Mouse (Mus musculus) kidney, postnatal 10 days (tissue): Measurements from ENCODE around the gene Hs2st1.

Experiments used
- DNase-seq: peaks from one replicate; pipeline ENCODE4 v3.0.0; 2021; ENCODE audit warnings: mixed read lengths

The Hs2st1 gene

DNA sequence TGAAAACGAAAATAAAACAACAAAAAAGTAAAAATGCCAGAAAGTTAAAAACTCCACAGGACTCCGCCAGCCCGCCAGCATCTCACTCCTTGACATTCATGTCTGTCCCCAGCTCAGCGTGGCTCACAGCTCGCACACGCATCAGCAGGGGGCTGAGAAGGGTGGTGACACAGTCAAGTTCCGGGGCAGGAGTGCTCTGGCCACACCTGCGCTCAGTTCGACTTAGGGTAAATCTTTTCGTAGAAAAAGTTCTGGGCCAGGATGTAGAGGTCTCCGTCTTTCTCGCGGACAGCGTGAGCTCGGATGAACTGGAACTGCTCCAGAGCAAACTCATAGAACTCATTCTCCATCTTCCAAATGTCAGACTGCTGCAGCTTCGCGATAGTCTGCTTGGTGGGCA lies 135.7 kb downstream of the Hs2st1 start:
- DNase-seq = no peak

DNA sequence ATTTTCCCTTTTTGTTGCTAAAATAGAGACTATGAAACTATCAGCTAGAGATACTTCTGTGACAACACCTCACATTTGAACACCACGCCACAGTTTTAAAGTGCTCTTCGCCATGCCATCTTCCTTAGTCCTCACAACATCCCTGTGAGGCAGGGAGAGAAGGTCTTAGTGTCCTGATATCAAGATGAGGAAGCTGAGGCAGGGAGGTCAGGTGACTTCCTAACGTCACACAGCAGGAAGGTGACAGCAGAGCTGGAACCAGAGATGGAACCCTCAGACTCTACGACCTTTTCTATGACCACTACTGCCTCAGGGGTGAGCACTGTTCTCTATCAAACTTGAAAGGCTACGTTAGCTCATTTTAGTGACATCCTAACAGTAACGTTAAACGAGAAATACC lies 136.9 kb downstream of the Hs2st1 start:
- no peak for DNase-seq

GRCm38 (mm10) chr3:144432143-144432577 lies 137.8 kb downstream of the Hs2st1 start:
- DNase-seq = no peak

GRCm38 (mm10) chr3:144428514-144429431 lies 141.2 kb downstream of the Hs2st1 start:
- DNase-seq = peak; percentile 26

GRCm38 (mm10) chr3:144425041-144425448 lies 144.9 kb downstream of the Hs2st1 start:
- peak; percentile 47 for DNase-seq

- DNase-seq = no peak
These were observed 148.4 kb downstream of the Hs2st1 start for GRCm38 (mm10) chr3:144421404-144422180.

DNA sequence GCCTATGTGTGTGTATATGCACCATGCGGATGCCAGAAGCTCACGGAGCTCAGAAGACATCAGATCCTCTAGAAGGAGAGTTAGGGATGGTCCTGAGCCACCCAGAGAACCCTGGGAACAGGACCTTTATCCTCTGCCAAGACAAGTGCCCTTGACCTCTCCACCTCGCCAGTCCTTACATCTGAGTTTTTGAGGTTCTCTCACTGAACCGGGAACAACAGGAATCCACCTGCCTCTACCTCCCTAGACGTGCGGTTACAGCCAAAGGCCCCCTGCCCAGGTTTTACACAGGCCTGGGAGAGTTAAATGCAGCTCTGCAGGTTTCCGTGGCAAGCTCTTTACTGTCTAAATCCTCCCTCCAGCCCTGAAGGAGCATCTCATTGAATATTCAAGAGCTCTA lies 156.2 kb downstream of the Hs2st1 start:
- no peak for DNase-seq

GRCm38 (mm10) chr3:144412538-144413272 lies 157.3 kb downstream of the Hs2st1 start:
- DNase-seq = no peak

DNA sequence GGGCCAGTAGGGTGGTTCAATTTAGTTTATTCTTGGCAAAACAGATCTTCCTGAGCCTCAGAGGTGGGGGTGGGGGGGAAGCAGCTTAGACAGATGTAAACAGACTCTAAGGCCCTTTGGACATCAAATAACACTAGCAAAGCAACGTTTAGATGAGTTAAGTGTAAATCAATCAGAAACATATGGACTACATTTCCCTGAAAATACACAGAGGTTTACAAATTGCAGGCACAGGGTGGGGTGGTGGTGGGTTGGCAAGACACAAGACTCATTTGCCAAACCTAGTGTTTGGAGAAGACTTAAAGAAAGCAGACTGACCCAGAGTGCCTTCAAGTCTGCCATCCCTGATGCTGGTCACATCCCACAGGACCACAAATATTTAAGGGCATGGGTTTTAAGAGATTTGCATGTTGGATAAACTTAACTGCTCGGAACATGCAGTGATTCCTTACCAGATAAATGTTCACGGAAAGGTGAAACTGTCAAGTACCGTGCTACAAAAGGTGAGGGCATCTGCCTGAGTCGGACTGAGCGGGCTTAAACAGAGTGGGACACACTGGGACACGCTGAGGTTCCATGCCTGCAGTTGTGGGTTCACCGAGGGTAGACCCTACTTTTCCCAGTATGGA lies 158.2 kb downstream of the Hs2st1 start:
- no peak for DNase-seq

GRCm38 (mm10) chr3:144411051-144411542 lies 158.9 kb downstream of the Hs2st1 start:
- no peak for DNase-seq

DNA sequence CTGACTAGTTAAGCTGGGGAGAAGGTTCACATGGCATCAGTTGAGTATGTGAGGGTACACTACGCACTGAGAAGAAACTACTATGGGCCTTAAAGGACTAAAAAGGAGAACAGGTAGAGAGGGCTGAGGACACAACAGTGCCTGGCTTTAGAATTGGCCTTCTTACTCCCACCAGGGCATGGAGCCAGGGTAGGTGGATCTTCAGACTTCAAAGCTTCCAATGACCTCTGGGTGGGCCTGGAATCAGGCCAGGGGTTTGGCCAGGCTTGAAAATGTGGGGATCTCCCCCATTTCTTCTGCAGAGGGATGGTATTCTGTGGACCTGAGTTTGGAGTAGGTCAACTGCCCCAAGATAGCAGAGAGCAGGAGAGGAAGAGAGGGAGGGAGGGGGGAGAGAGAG lies 161.0 kb downstream of the Hs2st1 start:
- no peak for DNase-seq

GRCm38 (mm10) chr3:144405331-144405730 lies 164.7 kb downstream of the Hs2st1 start:
- no peak for DNase-seq

DNA sequence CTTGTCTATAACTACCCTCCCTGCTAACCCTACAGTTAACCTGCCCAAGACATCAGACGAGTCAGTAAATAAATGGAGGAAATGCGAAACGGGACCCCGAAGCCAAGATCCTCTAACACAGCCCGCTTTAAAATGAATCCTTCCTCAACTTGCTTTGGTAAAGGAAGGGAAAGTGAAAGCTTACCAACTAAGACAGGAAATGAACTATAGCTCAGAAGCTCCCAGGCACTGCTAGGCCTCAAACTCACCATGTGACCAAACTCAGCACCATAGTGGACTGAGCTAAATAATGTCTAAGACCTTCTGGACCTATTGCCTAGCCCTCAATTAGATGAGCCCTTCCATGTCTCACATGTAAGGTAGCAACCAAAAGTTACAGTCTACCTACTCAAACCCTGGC lies 168.7 kb downstream of the Hs2st1 start:
- DNase-seq = no peak

DNA sequence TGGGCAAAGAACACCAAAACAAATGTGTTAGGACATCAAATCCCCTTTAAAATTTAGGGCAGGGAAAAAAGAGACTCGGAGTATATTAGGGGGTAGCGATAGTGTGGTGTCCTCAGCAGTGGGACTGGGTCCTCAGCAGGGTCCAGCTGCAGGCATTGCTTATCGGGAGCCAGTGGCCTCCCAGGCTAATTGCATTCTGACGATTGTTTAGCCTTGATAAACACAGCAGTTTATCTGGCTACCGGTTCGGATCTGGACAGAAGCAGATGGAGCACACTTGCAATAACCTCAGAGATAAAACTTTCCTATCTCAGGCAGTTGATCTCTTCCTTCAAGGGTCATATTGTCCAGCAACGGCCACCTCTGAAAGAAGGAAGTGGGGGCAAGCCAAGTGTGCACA lies 169.1 kb downstream of the Hs2st1 start:
- no peak for DNase-seq

- no peak for DNase-seq
These were observed 169.6 kb downstream of the Hs2st1 start for GRCm38 (mm10) chr3:144400374-144400773.

DNA sequence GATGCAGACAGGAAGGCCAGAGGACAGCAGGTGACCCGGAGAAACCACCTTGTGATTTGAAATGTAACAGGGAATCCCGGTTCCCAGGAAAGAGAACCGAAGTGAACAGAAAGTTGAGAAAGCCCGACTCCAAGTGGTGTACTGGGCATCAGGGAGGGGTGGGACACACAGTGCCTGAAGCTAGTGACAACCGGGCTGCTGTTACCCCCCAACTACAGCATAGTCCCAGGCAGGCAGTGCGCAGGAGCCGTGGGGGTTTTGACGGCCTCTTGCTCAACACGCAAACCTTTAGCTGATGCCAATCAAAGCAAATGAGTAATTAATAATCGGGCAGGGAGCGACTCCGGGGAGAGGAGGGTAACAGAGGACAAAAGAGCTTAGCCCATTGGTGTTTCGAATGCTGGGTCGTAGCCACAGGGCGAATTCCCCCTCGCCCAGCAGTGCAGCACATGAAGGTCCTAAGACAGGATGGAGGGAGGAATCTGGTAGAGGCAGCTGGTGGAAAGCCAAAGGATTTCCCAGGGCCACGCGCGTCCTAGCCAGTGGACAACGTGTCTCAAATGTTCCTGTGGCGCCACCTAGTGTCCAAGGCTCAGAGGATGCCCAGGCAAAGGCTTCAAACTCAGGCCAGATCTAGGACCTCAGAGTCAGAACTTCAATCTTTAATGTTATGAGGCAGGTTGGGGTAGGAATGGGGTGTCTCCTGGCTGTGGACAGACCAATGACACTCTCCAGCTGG lies 170.5 kb downstream of the Hs2st1 start:
- peak; percentile 94 for DNase-seq

GRCm38 (mm10) chr3:144398166-144398565 lies 171.8 kb downstream of the Hs2st1 start:
- no peak for DNase-seq

DNA sequence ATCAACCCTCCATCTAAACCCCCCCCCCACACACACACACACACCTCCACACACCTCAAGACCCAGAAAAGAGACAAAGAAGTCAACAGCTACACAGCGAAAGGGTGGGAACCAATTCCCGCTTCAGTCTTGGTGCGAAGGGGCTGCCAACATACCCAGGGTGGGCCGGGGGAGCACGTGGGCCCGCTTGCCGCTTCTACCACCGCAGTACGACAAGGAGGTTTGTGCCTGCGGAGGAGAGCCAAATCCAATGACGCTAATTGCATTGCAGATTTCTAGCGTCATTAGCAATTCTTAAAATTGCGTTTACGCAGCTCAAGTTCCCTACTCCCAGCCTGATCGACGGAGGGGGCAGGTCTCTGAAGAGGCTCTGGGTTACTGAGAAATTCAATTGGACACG lies 173.5 kb downstream of the Hs2st1 start:
- DNase-seq = no peak

- DNase-seq = no peak
These were observed 175.5 kb downstream of the Hs2st1 start for GRCm38 (mm10) chr3:144394454-144394943.

DNA sequence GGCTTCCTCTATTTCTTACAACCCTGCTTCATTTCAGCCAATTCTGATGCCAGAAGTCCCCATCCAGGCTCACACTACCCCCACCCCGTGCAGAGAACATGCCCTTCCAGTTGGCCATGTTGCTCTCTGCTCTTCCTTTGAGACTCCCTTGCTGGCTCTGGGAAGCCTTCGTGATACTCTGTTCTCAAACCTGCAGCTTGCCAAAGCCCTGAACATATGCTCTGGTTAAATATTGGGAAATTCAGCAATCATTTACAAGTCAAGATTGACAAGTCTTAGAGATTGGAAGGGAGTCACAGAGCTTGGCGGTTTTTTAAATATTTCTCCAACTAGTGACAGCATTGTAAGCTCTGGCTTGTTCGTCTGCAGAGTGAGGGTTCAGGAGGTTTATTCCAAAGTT lies 183.5 kb downstream of the Hs2st1 start:
- DNase-seq = no peak

DNA sequence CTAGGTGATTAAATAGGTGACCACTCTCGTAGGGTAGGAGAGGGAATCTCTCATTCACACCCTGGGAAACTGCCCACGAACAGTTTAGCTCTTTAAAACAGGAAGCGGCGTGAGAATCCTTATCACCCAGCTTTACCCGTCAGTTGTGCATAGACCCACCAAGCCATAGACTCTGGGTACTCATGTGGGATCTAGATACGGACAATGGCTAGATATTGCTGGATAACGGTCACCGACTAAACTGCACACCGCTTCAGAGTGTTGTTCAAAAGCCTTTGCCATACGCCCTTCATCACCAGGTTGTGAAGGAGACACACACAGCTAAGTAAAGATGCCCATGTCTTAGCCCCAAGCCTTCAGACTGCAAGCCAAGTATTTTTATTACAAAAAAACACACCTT lies 185.3 kb downstream of the Hs2st1 start:
- DNase-seq = no peak
